Mouse (Mus musculus) cerebellum, adult 2 months (tissue): ENCODE results near the gene Kif12. TPM values are rescaled to one million over a fixed set of nuclear protein-coding genes. Genes with fewer than 3 reads are reported as not detected.

Experiments used
- DNase-seq, 2 experiments: peaks; one replicate each; pipeline ENCODE4 v3.0.0; 2021
- H3K27ac ChIP-seq: fragments of 200-500 bp; 2 replicates; pipeline ENCODE4 v1.5.1; 2012; ENCODE audit warnings: low read length, control low read depth, inconsistent platforms; ENCODE audit not compliant: insufficient read depth
- H3K27me3 ChIP-seq: fragments of 200-500 bp; 2 replicates; pipeline ENCODE4 v1.6.1; 2012; ENCODE audit warnings: inconsistent platforms, mild to moderate bottlenecking, low read length, moderate library complexity; ENCODE audit not compliant: control insufficient read depth, insufficient read depth
- H3K4me1 ChIP-seq: fragments of 200-500 bp; 2 replicates; pipeline ENCODE4 v1.6.1; 2011; ENCODE audit warnings: low read length; ENCODE audit not compliant: control insufficient read depth, insufficient read depth
- H3K4me3 ChIP-seq: fragments of 200-500 bp; replicated peaks from 2 replicates; pipeline ENCODE3; 2011; ENCODE audit warnings: mild to moderate bottlenecking, low read depth, low read length, control low read depth; ENCODE audit not compliant: insufficient read depth
- CTCF ChIP-seq: fragments of 200-500 bp; IDR thresholded peaks from 2 replicates; pipeline ENCODE4 v1.5.1; 2011; ENCODE audit warnings: low read depth, mild to moderate bottlenecking, control low read depth, low read length, moderate library complexity, borderline replicate concordance; ENCODE audit not compliant: insufficient read depth
- POLR2A ChIP-seq: fragments of 200-500 bp; IDR thresholded peaks from 2 replicates; pipeline ENCODE4 v1.6.1; 2011; ENCODE audit warnings: low read length, control low read depth, borderline replicate concordance; ENCODE audit not compliant: insufficient read depth
- WGBS: fragments of 180-500 bp; shearing (Covaris S2); methylation state at CpG from one replicate; pipeline ENCODE4 v1.1.7; 2018; 5-methylcytosine and 5-hydroxymethylcytosine counted together
- polyA plus RNA-seq: library from polyadenylated mRNA; depleted of rRNA; stranded (reverse); fragments of >200 nt; gene quantifications from 2 replicates; pipeline ENCODE4 v1.2.3, GENCODE M21; 2012

The Kif12 gene
- polyA plus RNA-seq, 1 experiment: not detected

DNA sequence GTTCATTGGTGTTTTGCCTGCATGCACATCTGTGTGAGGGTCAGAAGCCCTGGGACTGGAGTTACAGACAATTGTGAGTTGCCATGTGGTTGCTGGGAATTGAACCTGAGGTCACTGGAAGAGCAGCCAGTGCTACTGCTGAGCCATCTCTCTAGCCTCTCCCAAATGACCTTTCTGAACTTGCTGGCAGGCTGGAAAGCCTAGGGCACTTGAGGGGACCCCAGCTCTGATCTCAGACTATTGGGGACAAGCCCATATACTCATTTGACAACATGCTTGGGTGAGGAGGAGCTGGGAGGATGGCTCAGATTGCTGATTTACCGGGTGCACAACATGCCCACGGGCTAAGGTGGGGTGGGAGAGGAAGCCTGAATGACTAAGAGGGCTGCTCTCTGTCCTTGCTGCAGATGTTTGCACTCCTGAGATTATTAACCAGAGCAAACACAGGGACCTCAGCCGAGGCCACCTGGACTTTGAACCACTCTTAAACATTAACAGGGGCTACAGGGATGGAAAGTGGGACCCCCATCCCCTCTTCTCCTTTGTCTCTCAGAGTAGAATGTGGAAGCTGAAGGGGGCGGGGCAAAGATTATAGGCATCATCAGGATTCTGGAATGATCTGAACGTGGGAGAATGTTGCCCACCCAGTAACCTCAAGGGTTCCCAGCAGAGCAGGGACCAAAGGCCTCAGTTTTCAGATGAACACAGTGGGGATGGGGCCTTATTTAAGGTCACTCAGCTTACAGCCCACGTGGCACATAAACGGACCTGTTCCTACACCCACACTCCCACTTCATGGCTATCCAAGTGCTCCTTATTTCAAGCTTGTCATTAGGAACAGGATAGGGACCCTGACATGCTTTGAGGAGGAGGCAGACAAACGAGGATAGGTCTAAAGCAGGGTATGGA, 15.0 kb downstream of the Kif12 start:
- DNase-seq: no peak
- no peak overlapping the region for H3K4me3 ChIP-seq
- no peaks in the 10 kb centered on the region for H3K27me3 ChIP-seq
- H3K4me1 ChIP-seq: no peaks in the 10 kb centered on the region
- WGBS: 74% methylated on average over 8 of the region's 8 CpGs
- TF ChIP-seq POLR2A (no peak), CTCF (no peak)
- no peak overlapping the region for H3K27ac ChIP-seq

DNA sequence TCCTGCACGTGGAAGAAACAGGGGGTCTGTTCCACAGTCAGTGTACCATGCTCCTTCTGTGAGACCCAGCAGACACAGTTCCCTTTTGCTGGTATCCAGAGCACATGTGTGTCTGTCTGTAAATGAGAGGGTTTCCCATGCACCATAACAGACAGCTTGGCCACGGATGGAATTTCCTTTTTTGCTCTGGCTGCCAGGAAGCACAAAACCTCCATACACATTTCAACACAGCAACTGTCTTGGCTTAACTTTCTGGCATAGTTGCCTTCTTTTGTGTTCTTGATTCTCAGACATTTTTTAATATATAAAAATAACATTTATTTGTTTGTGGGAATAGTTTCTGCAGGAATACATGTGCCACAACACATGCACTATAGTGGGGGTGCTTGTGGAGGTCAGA, 16.3 kb downstream of the Kif12 start:
- Histone ChIP-seq H3K4me1 (no peaks in the 10 kb centered on the region), H3K4me3 (no peak overlapping the region), H3K27me3 (no peaks in the 10 kb centered on the region), H3K27ac (no peak overlapping the region)
- TF ChIP-seq POLR2A (no peak), CTCF (no peak)
- DNase-seq: no peak
- WGBS: 40% methylated on average over 2 of the region's 2 CpGs

GRCm38 (mm10) chr4:63154699-63155098, 17.2 kb downstream of the Kif12 start, which contains the start of gene Ambp:
Gene Ambp, minus strand, starts transcription at chr4:63154799.
- TF ChIP-seq POLR2A: no peak
- Histone ChIP-seq H3K27me3 (no peaks in the 10 kb centered on the region), H3K27ac (no peak within 1 kb of the TSS), H3K4me3 (no peak within 1 kb of the TSS), H3K4me1 (no peaks in the 10 kb centered on the region)
- 66% methylated on average over 5 of the region's 5 CpGs for WGBS
- no peak for DNase-seq

GRCm38 (mm10) chr4:63154028-63154427, 17.9 kb downstream of the Kif12 start:
- Histone ChIP-seq H3K4me3 (no peak overlapping the region), H3K27ac (no peak overlapping the region), H3K4me1 (no peaks in the 10 kb centered on the region), H3K27me3 (no peaks in the 10 kb centered on the region)
- 61% methylated on average over 4 of the region's 4 CpGs for WGBS
- no peak for DNase-seq
- no peak for TF ChIP-seq POLR2A
- no peak for TF ChIP-seq CTCF

- no peak for TF ChIP-seq CTCF
- no peak for TF ChIP-seq POLR2A
- H3K27ac ChIP-seq: no peak overlapping the region
- H3K27me3 ChIP-seq: no peaks in the 10 kb centered on the region
- 67% methylated on average over 6 of the region's 6 CpGs for WGBS
- no peak for DNase-seq
- H3K4me1 ChIP-seq: no peaks in the 10 kb centered on the region
- no peak overlapping the region for H3K4me3 ChIP-seq
These were observed 20.8 kb downstream of the Kif12 start for GRCm38 (mm10) chr4:63151127-63151526.

- WGBS: 95% methylated on average over 6 of the region's 6 CpGs
- Histone ChIP-seq H3K27ac (no peak overlapping the region), H3K4me3 (no peak overlapping the region), H3K27me3 (no peaks in the 10 kb centered on the region), H3K4me1 (no peaks in the 10 kb centered on the region)
- TF ChIP-seq CTCF (no peak), POLR2A (no peak)
- DNase-seq: no peak
These were observed 24.7 kb downstream of the Kif12 start for GRCm38 (mm10) chr4:63147268-63147667.

DNA sequence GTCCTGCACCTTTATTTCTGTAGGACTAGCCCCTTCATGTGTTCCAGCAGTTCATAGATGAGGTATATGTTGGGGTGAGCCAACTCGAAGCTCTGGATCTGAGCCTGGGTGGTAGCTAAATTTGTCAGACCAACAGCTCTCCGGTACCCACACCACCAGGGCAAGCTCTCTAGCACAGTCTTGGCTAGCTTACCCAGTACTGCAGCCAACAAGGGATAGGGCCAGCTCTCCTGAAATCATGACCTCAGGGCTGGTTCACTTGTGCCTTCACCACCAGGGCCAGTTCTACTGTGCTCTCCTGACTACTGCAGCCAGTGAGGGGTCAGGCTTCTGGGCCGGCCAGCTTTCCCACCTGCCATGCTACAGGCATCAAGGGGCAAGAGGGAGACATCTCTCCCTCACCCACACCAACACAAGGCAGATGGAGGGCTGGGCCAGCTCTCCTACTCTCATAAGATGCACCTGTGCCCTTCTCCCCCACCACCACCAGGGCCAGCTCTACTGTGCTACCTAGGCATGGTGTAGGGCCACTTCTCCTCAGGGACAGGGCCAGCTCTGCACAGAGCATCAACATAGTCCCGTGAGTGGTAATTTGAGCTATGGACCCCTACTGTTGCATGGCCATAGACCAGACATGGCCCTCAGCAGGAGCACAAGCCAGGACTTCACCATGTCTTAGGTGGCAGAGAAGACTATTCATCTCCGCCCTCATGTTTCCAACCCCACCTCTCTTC, 41.9 kb downstream of the Kif12 start:
- no peak overlapping the region for H3K4me3 ChIP-seq
- no peaks in the 10 kb centered on the region; the same call in 1 of the 2 replicates for H3K27me3 ChIP-seq
- no peak for TF ChIP-seq CTCF
- no peak for TF ChIP-seq POLR2A
- DNase-seq: peak; percentile 18 to 50
- H3K4me1 ChIP-seq: peaks cover 6% of the 10 kb centered on the region
- H3K27ac ChIP-seq: no peak overlapping the region
- 30% methylated on average over 5 of the region's 5 CpGs for WGBS
